Mouse (Mus musculus): Measurements from ENCODE around the gene Plcb3. TPM values are rescaled to one million over a fixed set of nuclear protein-coding genes. Genes with fewer than 3 reads are reported as not detected.

The Plcb3 gene
- polyA plus RNA-seq, 1 experiment = 14.6 TPM

DNA sequence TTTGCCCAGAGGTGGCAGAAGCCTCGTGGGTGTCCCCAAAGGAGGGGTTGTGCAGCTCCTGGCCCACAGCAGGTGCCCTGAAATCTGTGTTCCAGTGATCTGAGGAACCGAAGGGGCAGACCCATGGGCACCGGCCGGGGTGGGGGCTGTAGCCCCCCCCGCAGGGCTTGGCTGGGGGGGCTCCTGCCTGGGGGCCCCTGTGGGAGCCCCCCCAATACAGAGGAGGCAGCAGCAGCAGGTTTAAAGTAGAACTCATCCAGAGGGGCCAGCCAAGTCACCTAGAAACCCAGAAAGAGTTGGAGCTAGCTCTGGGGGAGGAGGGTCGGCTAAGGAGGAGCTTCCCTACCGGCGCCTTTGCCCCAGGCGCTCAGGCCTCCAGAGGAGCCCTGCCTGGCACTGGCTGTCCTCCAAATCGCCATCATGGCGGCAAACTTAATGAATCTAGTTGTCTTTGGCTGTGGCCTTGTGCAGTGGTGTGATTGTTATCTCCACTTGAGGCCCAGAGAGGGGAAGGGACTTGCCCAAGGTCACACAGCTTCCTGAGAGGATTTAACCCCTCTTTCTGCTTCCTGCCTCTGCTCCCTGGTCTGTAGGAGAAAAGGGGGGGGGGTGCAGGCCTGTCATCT, 5.7 kb downstream of the Plcb3 start:
- WGBS = 26% methylated on average over 11 of the region's 11 CpGs
- Histone ChIP-seq H3K4me3 (replicated peaks; ENCODE audit: control insufficient read depth, low read depth, low read length) (no peak overlapping the region), H3K27ac (ENCODE audit: control insufficient read depth, insufficient read depth, low read depth, low read length, poor library complexity) (no peak overlapping the region), H3K4me1 (ENCODE audit: control insufficient read depth, insufficient read depth, low read length) (peaks cover 1% of the 10 kb centered on the region; the same call in 1 of the 2 replicates)
- TF ChIP-seq CTCF (IDR thresholded peaks at IDR 0.05; ENCODE audit: control insufficient read depth, insufficient read depth, low read length) (no peak), POLR2A (IDR thresholded peaks at IDR 0.05; ENCODE audit: borderline replicate concordance, control insufficient read depth, low read depth, low read length) (no peak)

DNA sequence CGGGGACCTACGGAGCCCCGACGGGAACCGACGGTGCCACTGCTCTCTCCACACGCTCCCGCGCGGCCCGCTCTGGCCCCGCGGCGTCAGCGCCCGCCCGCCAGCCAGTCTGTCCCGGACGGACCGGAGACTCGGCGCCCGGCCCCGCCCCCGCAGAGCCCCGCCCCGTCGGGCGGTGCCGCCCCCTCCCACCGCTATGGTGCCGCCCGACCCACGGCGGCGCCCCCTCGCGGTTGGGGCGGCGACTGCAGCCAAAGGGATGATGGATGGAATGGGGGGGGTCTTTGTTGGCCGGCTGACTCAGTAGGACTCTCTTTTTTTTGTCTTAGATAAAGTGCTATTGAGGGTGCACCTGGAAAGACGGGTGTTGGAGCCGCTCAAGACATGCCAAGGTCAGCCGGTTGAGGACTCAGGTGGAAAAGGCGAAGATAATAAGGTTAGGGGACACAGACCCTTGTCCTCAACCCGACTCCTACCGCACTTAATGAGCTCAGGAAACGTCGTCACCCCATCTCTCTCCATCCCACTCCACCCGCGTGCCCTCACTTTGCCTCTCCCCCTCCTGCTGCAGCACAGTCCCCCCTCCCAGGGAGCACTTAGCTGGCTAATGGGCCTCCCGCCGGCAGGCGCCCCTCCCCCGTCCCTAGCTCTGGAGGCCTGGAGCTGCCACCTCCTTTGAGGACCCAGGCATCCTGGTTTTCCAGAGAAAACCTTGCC, 6.4 kb downstream of the Plcb3 start:
- H3K4me1 ChIP-seq (ENCODE audit: control insufficient read depth, insufficient read depth, low read length) = peaks cover 1% of the 10 kb centered on the region; the same call in 1 of the 2 replicates
- TF ChIP-seq CTCF (IDR thresholded peaks at IDR 0.05; ENCODE audit: control insufficient read depth, insufficient read depth, low read length) (peak; percentile 69), POLR2A (IDR thresholded peaks at IDR 0.05; ENCODE audit: borderline replicate concordance, control insufficient read depth, low read depth, low read length) (peak; percentile 40; the same call in 1 of the 2 replicates)
- no peak overlapping the region for H3K27ac ChIP-seq (ENCODE audit: control insufficient read depth, insufficient read depth, low read depth, low read length, poor library complexity)
- 2% methylated on average over 53 of the region's 55 CpGs for WGBS
- peak overlapping the region; percentile 72 for H3K4me3 ChIP-seq (replicated peaks; ENCODE audit: control insufficient read depth, low read depth, low read length)

DNA sequence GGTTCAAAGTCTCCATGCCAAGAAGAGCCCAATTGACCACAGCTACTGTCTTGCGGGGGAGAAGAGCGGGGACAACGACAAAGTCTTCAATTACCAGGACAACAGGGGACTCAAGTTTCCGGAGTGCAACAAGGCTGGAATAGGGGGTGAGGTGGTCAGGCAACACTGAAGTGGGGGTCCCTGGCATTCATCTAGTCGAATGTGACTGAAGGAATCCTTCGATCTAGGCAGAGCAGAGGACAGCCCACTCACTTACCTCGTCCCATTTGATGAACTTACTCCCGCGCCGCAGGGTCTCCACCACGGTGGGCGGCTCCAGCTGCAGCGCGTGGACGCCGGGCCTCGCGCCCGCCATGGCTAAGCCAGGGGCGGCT, 7.0 kb downstream of the Plcb3 start:
- 3% methylated on average over 20 of the region's 20 CpGs for WGBS
- TF ChIP-seq POLR2A (IDR thresholded peaks at IDR 0.05; ENCODE audit: borderline replicate concordance, control insufficient read depth, low read depth, low read length) (no peak), CTCF (IDR thresholded peaks at IDR 0.05; ENCODE audit: control insufficient read depth, insufficient read depth, low read length) (no peak)
- H3K27ac ChIP-seq (ENCODE audit: control insufficient read depth, insufficient read depth, low read depth, low read length, poor library complexity) = no peak overlapping the region
- H3K4me1 ChIP-seq (ENCODE audit: control insufficient read depth, insufficient read depth, low read length) = peaks cover 1% of the 10 kb centered on the region; the same call in 1 of the 2 replicates
- peak overlapping the region; percentile 72 for H3K4me3 ChIP-seq (replicated peaks; ENCODE audit: control insufficient read depth, low read depth, low read length)

DNA sequence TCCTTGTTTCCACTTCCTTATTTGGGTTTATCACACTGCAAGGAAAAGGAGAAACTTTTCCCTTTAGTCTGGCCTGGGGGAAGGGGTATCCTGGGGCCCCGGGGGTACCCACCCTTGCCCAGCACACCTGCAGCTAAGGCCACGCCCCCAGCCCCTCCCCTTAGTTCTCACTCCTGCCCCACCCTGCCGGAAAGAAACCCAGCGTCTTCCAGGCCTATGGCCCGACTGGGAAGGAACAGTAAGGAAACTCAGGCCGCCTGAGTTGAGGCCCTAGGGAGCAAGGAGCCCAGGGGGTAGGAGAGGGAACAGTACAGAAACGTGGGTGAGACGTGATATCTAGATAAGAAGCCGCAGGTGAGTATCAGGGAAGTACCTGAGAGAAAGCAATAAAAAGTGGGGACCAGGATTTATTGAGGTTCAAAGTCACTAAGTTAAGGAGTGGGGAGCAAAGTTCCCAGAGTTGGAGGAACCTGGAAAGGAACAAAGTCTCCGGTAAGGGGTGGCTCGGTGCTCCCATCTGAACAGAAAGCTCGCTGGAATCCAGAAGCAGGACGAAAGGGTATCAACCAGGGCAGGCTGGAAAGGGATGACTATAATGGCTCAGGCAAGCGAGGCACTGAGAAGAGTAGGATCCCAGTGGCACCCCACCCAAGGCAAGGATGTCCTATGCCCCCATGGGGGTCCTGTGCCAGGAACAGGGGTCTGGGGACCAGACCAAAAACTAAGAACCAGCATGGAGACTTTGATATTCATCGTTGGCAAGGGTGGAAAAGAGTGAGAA, 7.6 kb downstream of the Plcb3 start:
- H3K4me3 ChIP-seq (replicated peaks; ENCODE audit: control insufficient read depth, low read depth, low read length) = peak overlapping the region; percentile 72
- TF ChIP-seq POLR2A (IDR thresholded peaks at IDR 0.05; ENCODE audit: borderline replicate concordance, control insufficient read depth, low read depth, low read length) (no peak), CTCF (IDR thresholded peaks at IDR 0.05; ENCODE audit: control insufficient read depth, insufficient read depth, low read length) (no peak)
- WGBS = 12% methylated on average over 15 of the region's 15 CpGs
- H3K27ac ChIP-seq (ENCODE audit: control insufficient read depth, insufficient read depth, low read depth, low read length, poor library complexity) = no peak overlapping the region
- H3K4me1 ChIP-seq (ENCODE audit: control insufficient read depth, insufficient read depth, low read length) = peaks cover 1% of the 10 kb centered on the region; the same call in 1 of the 2 replicates

DNA sequence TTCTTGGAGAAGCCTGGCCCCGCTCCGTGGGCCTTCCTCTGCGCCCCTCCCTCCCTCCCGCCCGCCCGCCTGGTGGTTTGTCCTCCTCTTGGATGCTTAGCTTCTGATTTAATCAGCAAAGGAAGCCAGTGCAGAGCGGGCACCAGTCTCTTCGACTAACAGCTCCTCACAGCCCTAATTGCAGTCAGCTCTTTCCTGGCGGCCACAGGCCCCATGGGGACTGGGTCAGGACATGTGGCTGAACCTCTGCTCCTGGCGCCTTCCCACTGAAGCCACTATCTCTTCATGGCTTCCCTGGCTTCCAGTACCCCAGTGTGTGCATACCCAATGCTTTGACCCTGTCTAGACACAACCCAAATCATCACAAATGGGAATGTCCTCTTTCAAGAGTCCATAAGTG, 19.8 kb downstream of the Plcb3 start:
- no peak overlapping the region for H3K4me3 ChIP-seq (replicated peaks; ENCODE audit: control insufficient read depth, low read depth, low read length)
- TF ChIP-seq CTCF (IDR thresholded peaks at IDR 0.05; ENCODE audit: control insufficient read depth, insufficient read depth, low read length) = no peak
- TF ChIP-seq POLR2A (IDR thresholded peaks at IDR 0.05; ENCODE audit: borderline replicate concordance, control insufficient read depth, low read depth, low read length) = no peak
- H3K27ac ChIP-seq (ENCODE audit: control insufficient read depth, insufficient read depth, low read depth, low read length, poor library complexity) = no peak overlapping the region
- WGBS = 72% methylated on average over 10 of the region's 10 CpGs
- H3K4me1 ChIP-seq (ENCODE audit: control insufficient read depth, insufficient read depth, low read length) = peaks cover 2% of the 10 kb centered on the region; the same call in 1 of the 2 replicates

DNA sequence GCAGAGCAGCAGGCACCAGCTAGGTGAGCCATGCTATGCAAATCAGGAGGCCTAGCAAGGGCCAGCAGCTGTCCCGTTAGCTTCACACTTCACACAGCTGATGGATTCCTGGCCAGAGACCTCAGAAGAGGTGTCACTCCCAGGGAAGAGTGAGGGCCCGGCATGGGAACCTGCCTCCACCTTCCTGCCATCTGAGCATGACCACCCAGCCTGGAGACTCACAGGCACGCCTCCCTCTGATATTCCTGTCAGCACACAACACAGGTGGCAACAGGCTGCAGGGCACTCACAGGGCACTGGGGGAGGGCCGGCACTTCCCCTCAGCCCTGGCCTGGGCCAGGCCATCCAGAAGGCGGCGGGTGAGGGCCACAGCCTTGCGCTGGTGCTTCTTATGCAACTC, 20.8 kb downstream of the Plcb3 start:
- H3K4me1 ChIP-seq (ENCODE audit: control insufficient read depth, insufficient read depth, low read length) = peaks cover 2% of the 10 kb centered on the region; the same call in 1 of the 2 replicates
- WGBS = 61% methylated on average over 7 of the region's 7 CpGs
- TF ChIP-seq POLR2A (IDR thresholded peaks at IDR 0.05; ENCODE audit: borderline replicate concordance, control insufficient read depth, low read depth, low read length) (no peak), CTCF (IDR thresholded peaks at IDR 0.05; ENCODE audit: control insufficient read depth, insufficient read depth, low read length) (no peak)
- no peak overlapping the region for H3K4me3 ChIP-seq (replicated peaks; ENCODE audit: control insufficient read depth, low read depth, low read length)
- H3K27ac ChIP-seq (ENCODE audit: control insufficient read depth, insufficient read depth, low read depth, low read length, poor library complexity) = no peak overlapping the region

DNA sequence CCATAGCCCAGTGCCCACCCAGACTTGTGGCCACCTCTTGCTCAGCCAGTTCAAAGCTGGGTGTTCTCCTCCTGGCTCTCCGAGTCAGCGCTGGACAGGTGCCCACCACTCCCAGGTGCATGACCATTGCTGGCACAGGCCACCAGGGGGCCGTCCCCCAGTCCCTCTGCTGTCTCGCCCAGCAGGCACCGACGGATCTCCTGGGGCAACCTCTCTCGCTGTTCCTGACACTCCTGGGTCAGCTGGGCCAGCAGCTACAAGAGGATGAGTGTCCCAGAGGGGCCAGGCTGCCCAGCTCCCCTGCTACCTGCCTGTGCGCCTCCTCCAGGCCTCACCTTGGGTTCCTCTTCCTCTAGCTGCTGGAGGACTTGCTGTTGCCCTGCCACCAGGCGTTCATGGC, 22.2 kb downstream of the Plcb3 start:
- no peak overlapping the region for H3K27ac ChIP-seq (ENCODE audit: control insufficient read depth, insufficient read depth, low read depth, low read length, poor library complexity)
- H3K4me1 ChIP-seq (ENCODE audit: control insufficient read depth, insufficient read depth, low read length) = peaks cover 2% of the 10 kb centered on the region; the same call in 1 of the 2 replicates
- H3K4me3 ChIP-seq (replicated peaks; ENCODE audit: control insufficient read depth, low read depth, low read length) = no peak overlapping the region
- 58% methylated on average over 9 of the region's 9 CpGs for WGBS
- TF ChIP-seq POLR2A (IDR thresholded peaks at IDR 0.05; ENCODE audit: borderline replicate concordance, control insufficient read depth, low read depth, low read length) (no peak), CTCF (IDR thresholded peaks at IDR 0.05; ENCODE audit: control insufficient read depth, insufficient read depth, low read length) (peak; percentile 49; the same call in 1 of the 2 replicates)

DNA sequence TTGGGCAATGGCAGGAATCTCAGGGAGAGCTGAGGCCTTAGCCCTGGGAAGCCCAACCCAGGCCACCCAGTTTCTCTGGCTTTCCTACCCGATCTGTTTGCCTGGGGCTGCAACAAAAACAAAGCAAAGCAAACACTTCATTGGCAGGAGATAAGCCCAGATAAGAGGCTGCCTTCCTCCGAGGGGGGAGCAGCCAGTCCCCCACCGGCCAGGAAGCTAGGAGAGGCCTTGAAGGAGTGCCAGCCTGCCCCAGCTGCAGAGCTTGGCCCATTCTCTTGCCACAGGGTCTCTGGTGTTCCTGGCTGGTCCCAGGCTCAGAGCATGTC, 23.6 kb downstream of the Plcb3 start:
- Histone ChIP-seq H3K4me1 (ENCODE audit: control insufficient read depth, insufficient read depth, low read length) (peaks cover 2% of the 10 kb centered on the region; the same call in 1 of the 2 replicates), H3K27ac (ENCODE audit: control insufficient read depth, insufficient read depth, low read depth, low read length, poor library complexity) (peak overlapping the region; percentile 15; the same call in 1 of the 2 replicates), H3K4me3 (replicated peaks; ENCODE audit: control insufficient read depth, low read depth, low read length) (no peak overlapping the region)
- WGBS = 15% methylated on average over 3 of the region's 3 CpGs
- no peak for TF ChIP-seq CTCF (IDR thresholded peaks at IDR 0.05; ENCODE audit: control insufficient read depth, insufficient read depth, low read length)
- no peak for TF ChIP-seq POLR2A (IDR thresholded peaks at IDR 0.05; ENCODE audit: borderline replicate concordance, control insufficient read depth, low read depth, low read length)

All from bone marrow, adult 2 months (tissue).